13 mouse cellular contexts compared by ENCODE assay signal in genomic region chr19:38787756-38788155, GRCm38 (mm10).
"Had no signal": no experiment of that assay in that cellular context is flagged by ENCODE, and none has a peak within 500 bp of the region (broad histone marks: within the 10 kb centered on the region; RNA-seq: fewer than 3 reads in every experiment).

No protein-coding gene starts in this region.

- DNase-seq: lung, adult 18-20 months; lung, embryonic 14.5 days; lung, postnatal 10 days; lung, postnatal 4 days; midbrain, embryonic 14.5 days; retina, postnatal 1 day; right cerebral cortex, adult 18-20 months; right cerebral cortex, postnatal 25 days; right cerebral cortex, postnatal 4 days; spleen, adult 18-20 months; thymus, adult 18-20 months; thymus, postnatal 14 days; thymus, postnatal 4 days had no signal
